Mouse (Mus musculus): ENCODE data around the gene Pkig. TPM values are rescaled to one million over a fixed set of nuclear protein-coding genes. Genes with fewer than 3 reads are reported as not detected.

The Pkig gene
- total RNA-seq, 1 experiment from 2014 or later, result 44.2 TPM

- no peak for DNase-seq
These were observed 96.0 kb downstream of the Pkig start for GRCm38 (mm10) chr2:163754228-163754627.

GRCm38 (mm10) chr2:163756723-163757122, 98.5 kb downstream of the Pkig start:
- DNase-seq, result peak; percentile 78

GRCm38 (mm10) chr2:163758146-163758545, 100.0 kb downstream of the Pkig start:
- peak; percentile 46 for DNase-seq

GRCm38 (mm10) chr2:163760589-163760988, 102.4 kb downstream of the Pkig start:
- no peak for DNase-seq

- DNase-seq, result no peak
These were observed 103.2 kb downstream of the Pkig start for GRCm38 (mm10) chr2:163761402-163761801.

GRCm38 (mm10) chr2:163766261-163766660, 108.1 kb downstream of the Pkig start:
- no peak for DNase-seq

GRCm38 (mm10) chr2:163766890-163767289, 108.7 kb downstream of the Pkig start:
- DNase-seq, result no peak

- no peak for DNase-seq
These were observed 112.5 kb downstream of the Pkig start for GRCm38 (mm10) chr2:163770731-163771130.

Other genes with a start within 250 kb of the Pkig start
- gene Oser1, start 233.7 kb upstream of the Pkig start, total RNA-seq (2021), result 34.8 and 37.3 TPM in 2 replicates
- 5.4 TPM in 2 replicates for gene Gdap1l1, start 219.9 kb upstream of the Pkig start, total RNA-seq (2021)
- gene Fitm2, start 185.8 kb upstream of the Pkig start, total RNA-seq (2021), result 82.3 and 91.4 TPM in 2 replicates
- gene R3hdml, start 166.1 kb upstream of the Pkig start, total RNA-seq (2021), result not detected in 2 replicates
- gene Hnf4a, start 151.6 kb upstream of the Pkig start, total RNA-seq (2021), result 2.0 and 28.1 TPM in 2 replicates
- gene Ttpal, start 56.1 kb upstream of the Pkig start, total RNA-seq (2021), result 29.9 and 33.4 TPM in 2 replicates
- gene Serinc3, start 13.3 kb upstream of the Pkig start, total RNA-seq (2021), result 390 and 468 TPM in 2 replicates
- 3.1 and 3.9 TPM in 2 replicates for gene Ada, start 91.9 kb downstream of the Pkig start, total RNA-seq (2021)
- gene Ccn5, start 162.5 kb downstream of the Pkig start, total RNA-seq (2021), result 0.26 TPM in 1 of 2 replicates, not detected in the other
- not detected in 2 replicates for gene Kcnk15, start 195.3 kb downstream of the Pkig start, total RNA-seq (2021)

Data from adrenal gland, postnatal 14 days (tissue).